Mouse (Mus musculus): ENCODE data around the gene Rpusd2. TPM values are rescaled to one million over a fixed set of nuclear protein-coding genes. Genes with fewer than 3 reads are reported as not detected.

The Rpusd2 gene
- total RNA-seq, 2 experiments from 2014 or later = 8.0 to 8.1 TPM

- DNase-seq (ENCODE audit: low spot score in 2 of 2) = no peak
- H3K4me3 ChIP-seq = no peak overlapping the region
- no peak for TF ChIP-seq CTCF (conservative IDR thresholded peaks at IDR 0.05)
- no peak overlapping the region for H3K27ac ChIP-seq
These were observed 16.0 kb upstream of the Rpusd2 start for GRCm38 (mm10) chr2:119018391-119019122.

GRCm38 (mm10) chr2:119019131-119019530 lies 15.5 kb upstream of the Rpusd2 start:
- no peak overlapping the region for H3K27ac ChIP-seq
- peak; percentile 63 for TF ChIP-seq CTCF (conservative IDR thresholded peaks at IDR 0.05)
- no peak for DNase-seq (ENCODE audit: low spot score in 2 of 2)
- H3K4me3 ChIP-seq = no peak overlapping the region

- no peak for TF ChIP-seq CTCF (conservative IDR thresholded peaks at IDR 0.05)
- H3K27ac ChIP-seq = no peak overlapping the region
- no peak overlapping the region for H3K4me3 ChIP-seq
- DNase-seq (ENCODE audit: low spot score in 2 of 2) = no peak
These were observed 15.1 kb upstream of the Rpusd2 start for GRCm38 (mm10) chr2:119019538-119019937.

GRCm38 (mm10) chr2:119023154-119023660 lies 11.4 kb upstream of the Rpusd2 start:
- Histone ChIP-seq H3K27ac (no peak overlapping the region), H3K4me3 (no peak overlapping the region)
- no peak for TF ChIP-seq CTCF (conservative IDR thresholded peaks at IDR 0.05)
- no peak for DNase-seq (ENCODE audit: low spot score in 2 of 2)

GRCm38 (mm10) chr2:119024536-119025238 lies 9.9 kb upstream of the Rpusd2 start:
- no peak for DNase-seq (ENCODE audit: low spot score in 2 of 2)
- Histone ChIP-seq H3K27ac (no peak overlapping the region), H3K4me3 (no peak overlapping the region)
- peak; percentile 63 for TF ChIP-seq CTCF (conservative IDR thresholded peaks at IDR 0.05)

- no peak for DNase-seq (ENCODE audit: low spot score in 2 of 2)
- TF ChIP-seq CTCF (conservative IDR thresholded peaks at IDR 0.05) = no peak
- H3K27ac ChIP-seq = no peak overlapping the region
- H3K4me3 ChIP-seq = no peak overlapping the region
These were observed 9.4 kb upstream of the Rpusd2 start for GRCm38 (mm10) chr2:119025239-119025616.

GRCm38 (mm10) chr2:119026951-119027350 lies 7.6 kb upstream of the Rpusd2 start:
- no peak overlapping the region for H3K27ac ChIP-seq
- no peak for TF ChIP-seq CTCF (conservative IDR thresholded peaks at IDR 0.05)
- H3K4me3 ChIP-seq = no peak overlapping the region
- DNase-seq (ENCODE audit: low spot score in 2 of 2) = no peak

GRCm38 (mm10) chr2:119028941-119029551 lies 5.5 kb upstream of the Rpusd2 start, which contains the start of gene Ccdc32:
Gene Ccdc32 (minus strand): TSS chr2:119029393.
- H3K27ac ChIP-seq = peak within 1 kb of the TSS; percentile 82
- TF ChIP-seq CTCF (conservative IDR thresholded peaks at IDR 0.05) = no peak

DNA sequence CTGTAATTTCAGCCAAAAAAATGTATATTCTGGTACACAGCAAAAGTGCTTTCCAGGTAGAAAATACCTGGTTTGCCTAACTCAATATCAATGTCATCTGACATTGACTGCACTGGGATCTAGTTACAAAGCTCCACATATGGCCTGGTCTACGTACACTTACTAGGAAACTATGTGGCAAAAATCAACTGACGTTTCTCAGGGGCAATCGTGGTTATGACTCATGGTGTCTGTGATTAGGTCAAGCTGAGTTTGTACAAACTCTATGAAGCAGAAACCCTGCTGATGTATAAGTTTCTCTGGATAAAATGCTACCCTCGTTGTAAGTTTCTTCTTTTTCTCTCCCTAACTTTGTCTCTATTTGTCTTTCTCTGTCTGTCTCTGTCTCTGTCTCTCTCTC lies 2.4 kb upstream of the Rpusd2 start:
- no peak for DNase-seq (ENCODE audit: low spot score in 2 of 2)
- no peak overlapping the region for H3K4me3 ChIP-seq
- H3K27ac ChIP-seq = no peak overlapping the region
- no peak for TF ChIP-seq CTCF (conservative IDR thresholded peaks at IDR 0.05)

More at GRCm38 (mm10) chr2:119028941-119029551, 5.5 kb upstream of the Rpusd2 start, which contains the start of gene Ccdc32:
- H3K4me3 ChIP-seq = peak within 1 kb of the TSS; percentile 75
- DNase-seq (ENCODE audit: low spot score in 2 of 2) = peak; percentile 95 to 97

DNA sequence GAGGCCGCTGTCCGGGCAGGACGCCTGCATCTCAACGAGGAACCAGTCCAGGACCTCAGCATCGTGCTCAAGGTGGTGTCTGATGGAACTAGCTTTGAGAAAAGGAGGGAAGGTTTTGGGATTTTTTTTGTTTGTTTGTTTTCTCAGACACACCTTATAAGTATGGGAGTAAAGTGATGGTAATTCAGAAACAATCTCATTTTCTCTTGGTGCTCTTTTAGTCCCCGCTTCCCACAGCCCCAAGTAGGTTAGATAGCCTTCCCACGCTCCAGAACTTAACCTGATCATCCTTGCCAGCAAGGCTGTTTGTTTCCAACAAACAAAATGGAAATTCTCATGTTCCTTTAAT lies 781 bp downstream of the Rpusd2 start:
- DNase-seq (ENCODE audit: low spot score in 2 of 2) = no peak
- H3K27ac ChIP-seq = peak overlapping the region; percentile 74
- no peak for TF ChIP-seq CTCF (conservative IDR thresholded peaks at IDR 0.05)
- H3K4me3 ChIP-seq = peak overlapping the region; percentile 76

DNA sequence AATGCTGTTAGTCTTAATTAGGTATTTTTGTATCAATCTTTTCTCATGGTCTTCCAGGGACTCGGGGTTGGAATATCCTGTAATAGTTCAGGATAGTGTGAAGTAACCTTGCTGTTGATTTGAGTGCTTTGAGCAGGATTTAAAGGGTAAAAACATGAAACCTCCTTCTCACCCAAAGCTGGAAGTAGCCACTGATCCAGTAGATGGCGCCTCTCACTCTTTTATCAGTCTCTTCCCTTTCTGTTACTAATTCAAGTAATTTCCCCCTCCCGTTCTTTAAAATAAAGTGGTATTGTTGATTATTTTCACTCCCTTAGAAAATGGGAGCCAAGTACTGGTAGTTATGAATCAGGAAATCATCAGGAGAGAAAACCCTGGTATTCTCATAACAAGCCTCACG lies 6.3 kb downstream of the Rpusd2 start:
- H3K4me3 ChIP-seq = no peak overlapping the region
- H3K27ac ChIP-seq = no peak overlapping the region
- TF ChIP-seq CTCF (conservative IDR thresholded peaks at IDR 0.05) = peak; percentile 84
- peak in 1 of 2 experiments; percentile 51 for DNase-seq (ENCODE audit: low spot score in 2 of 2)

- Histone ChIP-seq H3K4me3 (no peak overlapping the region), H3K27ac (no peak overlapping the region)
- TF ChIP-seq CTCF (conservative IDR thresholded peaks at IDR 0.05) = no peak
- no peak for DNase-seq (ENCODE audit: low spot score in 2 of 2)
These were observed 10.6 kb downstream of the Rpusd2 start for GRCm38 (mm10) chr2:119045163-119045562.

Measured in layer of hippocampus, adult 2 months (tissue).